Mouse (Mus musculus) thymus, postnatal 25 days (tissue): ENCODE results near the gene Olfr1000.
"Not testable (repeated sequence)": the region's sequence is repeated elsewhere in the genome, so short reads cannot be mapped to it uniquely, and the experiment has no call there.

ENCODE experiments used
- DNase-seq: peaks from one replicate; pipeline ENCODE4 v3.0.0; 2022

Gene Olfr1000

DNA sequence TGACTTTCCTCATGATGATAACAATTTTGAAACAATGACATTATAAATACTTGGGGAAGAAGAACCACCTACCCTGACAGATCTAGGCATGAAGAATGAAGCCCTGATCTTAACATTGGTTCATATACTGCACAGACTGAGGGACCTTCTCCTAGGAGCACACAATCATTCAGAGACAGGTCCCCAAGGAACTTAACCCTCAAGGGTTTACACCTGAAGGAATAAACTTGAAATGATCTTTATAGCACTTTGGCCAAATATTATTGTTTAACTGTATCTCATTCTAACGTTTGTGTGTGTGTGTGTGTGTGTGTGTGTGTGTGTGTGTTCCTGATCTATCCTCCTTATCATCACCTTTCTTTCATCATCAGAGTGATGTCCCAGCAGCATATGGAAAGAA lies at the start of gene Olfr1000:
TSS of gene Olfr1000 (minus strand) at position 101 of the 400 bp plus-strand sequence.
- no peak for DNase-seq

DNA sequence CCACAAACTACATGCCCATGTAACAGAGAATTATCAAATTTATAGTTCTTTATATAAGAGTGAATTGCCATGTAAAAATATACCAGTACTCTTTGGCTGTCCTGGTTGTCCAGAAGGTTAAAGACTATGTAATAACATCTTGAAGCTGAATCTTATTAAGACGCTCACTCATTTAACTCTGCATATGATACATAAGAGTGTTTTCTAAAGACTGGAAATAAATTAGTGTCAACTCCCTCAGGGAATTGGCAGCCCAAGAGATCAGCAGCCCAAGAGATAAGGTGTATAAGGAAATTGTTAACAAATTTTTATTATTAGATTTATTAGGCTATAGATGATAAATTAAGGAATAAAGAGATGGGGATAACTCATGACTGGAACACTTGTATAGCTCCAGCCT lies 38.9 kb upstream of the Olfr1000 start, which contains the start of gene Olfr1002:
TSS of gene Olfr1002 (minus strand) at position 101 of the 400 bp plus-strand sequence.
- no peak for DNase-seq

DNA sequence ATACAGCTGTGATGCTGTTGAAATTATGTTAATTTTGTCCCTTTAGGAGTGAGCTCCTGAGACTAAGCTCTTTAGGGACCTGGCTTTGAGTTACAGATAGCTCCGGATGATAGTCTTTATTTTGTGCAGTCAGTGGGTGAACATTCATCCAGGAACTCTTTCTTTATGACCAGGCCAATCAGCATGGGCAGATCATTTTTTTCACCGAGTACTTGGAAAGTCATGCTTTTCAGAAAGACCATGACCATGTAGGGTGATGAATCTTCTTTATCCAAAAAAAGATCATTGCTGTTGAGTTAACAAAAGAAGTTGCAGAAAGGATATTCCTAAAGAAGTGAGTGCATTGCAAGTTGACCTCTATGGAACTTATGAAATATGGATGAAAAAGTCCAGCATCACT lies 23.1 kb downstream of the Olfr1000 start, which contains the start of gene Olfr998:
TSS of gene Olfr998 (plus strand) at position 301 of the 400 bp plus-strand sequence.
- DNase-seq: not testable (repeated sequence)

DNA sequence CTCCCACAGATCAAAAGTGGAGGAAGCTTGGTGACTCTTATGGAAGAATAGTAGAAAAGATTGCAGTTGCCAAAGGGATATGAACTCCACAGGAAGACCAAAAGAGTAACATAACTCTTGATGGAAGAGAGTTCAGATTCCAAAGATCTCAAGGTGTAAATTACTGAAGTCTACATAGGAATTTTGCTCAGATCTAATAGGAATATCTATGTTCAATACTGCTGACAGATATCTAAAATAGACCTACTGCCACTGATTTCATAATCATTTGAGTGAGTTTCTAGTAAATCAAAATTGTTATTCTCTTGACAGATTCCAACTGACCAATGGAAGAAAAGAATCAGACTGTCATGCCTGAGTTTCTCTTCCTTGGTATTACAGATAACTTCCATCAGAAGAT lies 32.8 kb downstream of the Olfr1000 start, which contains the start of gene Olfr996:
TSS of gene Olfr996 (plus strand) at position 301 of the 400 bp plus-strand sequence.
- no peak for DNase-seq

DNA sequence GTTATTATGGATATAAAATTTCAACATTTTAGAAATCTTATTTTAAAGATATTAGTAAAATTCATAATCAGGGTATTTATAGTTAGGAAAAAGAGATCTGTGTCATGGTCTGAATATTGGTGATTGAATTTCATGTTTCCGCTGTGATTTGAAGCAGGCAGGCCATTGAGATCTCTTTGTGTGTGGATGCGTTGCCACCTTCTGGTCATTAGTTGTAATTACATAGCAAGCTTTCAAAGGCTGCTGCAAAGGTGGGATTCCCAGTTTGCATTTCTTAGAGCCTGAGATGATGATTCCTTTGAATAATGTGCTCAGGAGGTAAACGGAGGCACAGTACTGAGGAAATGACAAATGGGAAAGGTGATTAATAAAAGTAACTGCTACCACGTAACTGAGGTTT lies 50.5 kb downstream of the Olfr1000 start:
- DNase-seq: peak; percentile 1

DNA sequence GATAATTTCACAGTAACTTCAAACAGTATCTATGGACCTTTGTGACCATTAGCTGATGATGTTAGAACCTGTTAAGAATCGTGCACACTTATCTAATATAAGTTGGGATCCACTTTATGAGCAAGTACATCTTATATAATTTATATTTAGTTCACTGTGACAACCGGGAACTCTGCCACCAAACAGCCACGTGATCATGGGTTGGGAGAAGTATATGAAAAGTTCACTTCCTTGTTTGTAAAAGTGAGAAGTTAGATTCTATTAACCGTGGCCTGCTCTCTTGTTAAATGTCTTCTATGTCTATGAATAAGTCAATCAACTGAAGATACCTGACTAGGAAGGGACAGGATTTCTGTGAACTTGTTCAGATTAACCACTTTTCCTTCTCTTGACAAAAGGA lies 51.5 kb downstream of the Olfr1000 start:
- no peak for DNase-seq
